Mouse (Mus musculus) neural tube, embryonic 11.5 days (tissue): ENCODE measurements around the gene 0610040J01Rik. TPM values are rescaled to one million over a fixed set of nuclear protein-coding genes. Genes with fewer than 3 reads are reported as not detected.

ENCODE experiments used
- ATAC-seq: fragments of 200-750 bp; cut with Nextera tagmentation; 2 replicates; pipeline ENCODE4 v1.8.0; 2017; ENCODE audit warnings: moderate number of reproducible peaks, mild to moderate bottlenecking, moderate TSS enrichment, moderate library complexity; ENCODE audit not compliant: insufficient read depth, low FRiP score, low TSS enrichment
- DNase-seq: peaks from one replicate; pipeline ENCODE4 v3.0.0-alpha.2; 2015; ENCODE audit warnings: low spot score
- H3K27ac ChIP-seq: fragments of 300-500 bp; sonication (generic); 2 replicates; pipeline ENCODE4 v1.5.1; 2014; ENCODE audit warnings: low read depth, mild to moderate bottlenecking, low read length
- H3K27me3 ChIP-seq: fragments of 300-500 bp; sonication (generic); 2 replicates; pipeline ENCODE4 v1.6.1; 2014; ENCODE audit warnings: mild to moderate bottlenecking, low read length, mixed read lengths; ENCODE audit not compliant: control insufficient read depth, insufficient read depth
- H3K36me3 ChIP-seq: fragments of 300-500 bp; sonication (generic); 2 replicates; pipeline ENCODE4 v1.6.1; 2014; ENCODE audit warnings: mild to moderate bottlenecking, low read length, moderate library complexity, mixed read lengths; ENCODE audit not compliant: control insufficient read depth, insufficient read depth
- H3K4me1 ChIP-seq: fragments of 300-500 bp; sonication (generic); 2 replicates; pipeline ENCODE4 v1.6.1; 2014; ENCODE audit warnings: low read length, mixed read lengths; ENCODE audit not compliant: control insufficient read depth, insufficient read depth
- H3K4me2 ChIP-seq: fragments of 300-500 bp; sonication (generic); 2 replicates; pipeline ENCODE4 v1.6.1; 2014; ENCODE audit warnings: low read depth, mild to moderate bottlenecking, moderate library complexity
- H3K4me3 ChIP-seq: fragments of 300-500 bp; sonication (generic); 2 replicates; pipeline ENCODE4 v1.5.1; 2014; ENCODE audit warnings: low read depth, low read length
- H3K9ac ChIP-seq: fragments of 300-500 bp; sonication (generic); 2 replicates; pipeline ENCODE4 v1.6.1; 2014; ENCODE audit warnings: mild to moderate bottlenecking, low read length
- H3K9me3 ChIP-seq: fragments of 300-500 bp; sonication (generic); 2 replicates; pipeline ENCODE4 v1.6.1; 2016; ENCODE audit warnings: low read length; ENCODE audit not compliant: control insufficient read depth
- WGBS: fragments of 180-500 bp; shearing (Covaris S2); extraction: QIAGEN DNeasy Blood & Tissue Kit; methylation state at CpG from one replicate; pipeline ENCODE4 v1.1.7; 2014; 5-methylcytosine and 5-hydroxymethylcytosine counted together
- polyA plus RNA-seq: library from polyadenylated mRNA; unstranded; fragments of >200 nt; fragmentation: Nextera tagmentation; extraction: Ambion mirVana; gene quantifications from 2 replicates; pipeline ENCODE4 v1.2.1, GENCODE M21; 2014

The 0610040J01Rik gene
- polyA plus RNA-seq, 1 experiment from 2014 or later: 2.1 TPM

- Histone ChIP-seq H3K9me3 (no peaks in the 10 kb centered on the region), H3K4me1 (no peaks in the 10 kb centered on the region), H3K27ac (no peak overlapping the region), H3K27me3 (0 out of 2 replicates have a peak, but pooled peaks cover 5% of the 10 kb centered on the region), H3K36me3 (no peaks in the 10 kb centered on the region), H3K4me3 (no peak overlapping the region), H3K4me2 (no peak overlapping the region), H3K9ac (no peak overlapping the region)
- DNase-seq: no peak
- 90% methylated on average over 7 of the region's 7 CpGs for WGBS
- no peak for ATAC-seq
These were observed 4.5 kb downstream of the 0610040J01Rik start for GRCm38 (mm10) chr5:63816643-63817042.

- no peak for ATAC-seq
- Histone ChIP-seq H3K27ac (no peak overlapping the region), H3K4me1 (no peaks in the 10 kb centered on the region), H3K9me3 (no peaks in the 10 kb centered on the region), H3K4me3 (no peak overlapping the region), H3K36me3 (no peaks in the 10 kb centered on the region), H3K9ac (no peak overlapping the region), H3K4me2 (no peak overlapping the region), H3K27me3 (0 out of 2 replicates have a peak, but pooled peaks cover 5% of the 10 kb centered on the region)
- 90% methylated on average over 5 of the region's 5 CpGs for WGBS
- DNase-seq: no peak
These were observed 5.1 kb downstream of the 0610040J01Rik start for GRCm38 (mm10) chr5:63817270-63817669.

GRCm38 (mm10) chr5:63818975-63819374, 6.8 kb downstream of the 0610040J01Rik start:
- WGBS: 54% methylated on average over 4 of the region's 4 CpGs

GRCm38 (mm10) chr5:63819519-63819918, 7.4 kb downstream of the 0610040J01Rik start:
- Histone ChIP-seq H3K9ac (no peak overlapping the region), H3K27me3 (no peaks in the 10 kb centered on the region), H3K4me3 (no peak overlapping the region), H3K36me3 (no peaks in the 10 kb centered on the region), H3K9me3 (no peaks in the 10 kb centered on the region), H3K4me1 (no peaks in the 10 kb centered on the region), H3K4me2 (no peak overlapping the region), H3K27ac (no peak overlapping the region)
- DNase-seq (no peak), ATAC-seq (no peak)
- whole genome bisulfite sequencing: 77% methylated on average over 6 of the region's 6 CpGs

More at GRCm38 (mm10) chr5:63818975-63819374, 6.8 kb downstream of the 0610040J01Rik start:
- Histone ChIP-seq H3K9me3 (no peaks in the 10 kb centered on the region), H3K9ac (no peak overlapping the region), H3K27ac (no peak overlapping the region), H3K36me3 (no peaks in the 10 kb centered on the region), H3K4me2 (no peak overlapping the region), H3K27me3 (no peaks in the 10 kb centered on the region), H3K4me3 (no peak overlapping the region), H3K4me1 (no peaks in the 10 kb centered on the region)
- ATAC-seq (no peak), DNase-seq (no peak)

- Histone ChIP-seq H3K27ac (no peak overlapping the region), H3K9ac (no peak overlapping the region), H3K36me3 (no peaks in the 10 kb centered on the region), H3K27me3 (no peaks in the 10 kb centered on the region), H3K4me1 (no peaks in the 10 kb centered on the region), H3K4me3 (no peak overlapping the region), H3K4me2 (no peak overlapping the region), H3K9me3 (no peaks in the 10 kb centered on the region)
- WGBS: 92% methylated on average over 5 of the region's 5 CpGs
- DNase-seq (no peak), ATAC-seq (no peak)
These were observed 9.0 kb downstream of the 0610040J01Rik start for GRCm38 (mm10) chr5:63821176-63821575.

- no peaks in the 10 kb centered on the region for H3K27me3 ChIP-seq
- no peaks in the 10 kb centered on the region for H3K36me3 ChIP-seq
- no peaks in the 10 kb centered on the region for H3K4me1 ChIP-seq
- ATAC-seq (no peak), DNase-seq (no peak)
- H3K9me3 ChIP-seq: no peaks in the 10 kb centered on the region
- no peak overlapping the region for H3K27ac ChIP-seq
- 79% methylated on average over 8 of the region's 8 CpGs for WGBS
- H3K4me2 ChIP-seq: no peak overlapping the region
- H3K9ac ChIP-seq: no peak overlapping the region
- no peak overlapping the region for H3K4me3 ChIP-seq
These were observed 9.7 kb downstream of the 0610040J01Rik start for GRCm38 (mm10) chr5:63821860-63822259.

- ATAC-seq: no peak
- WGBS: 76% methylated on average over 10 of the region's 10 CpGs
These were observed 11.5 kb downstream of the 0610040J01Rik start for GRCm38 (mm10) chr5:63823362-63824332.

GRCm38 (mm10) chr5:63824599-63825350, 12.6 kb downstream of the 0610040J01Rik start:
- DNase-seq (no peak), ATAC-seq (no peak)
- no peaks in the 10 kb centered on the region for H3K4me1 ChIP-seq
- H3K9me3 ChIP-seq: no peaks in the 10 kb centered on the region
- H3K27ac ChIP-seq: no peak overlapping the region
- no peak overlapping the region for H3K4me3 ChIP-seq
- H3K9ac ChIP-seq: no peak overlapping the region
- WGBS: 88% methylated on average over 8 of the region's 8 CpGs
- H3K27me3 ChIP-seq: no peaks in the 10 kb centered on the region
- H3K36me3 ChIP-seq: no peaks in the 10 kb centered on the region
- no peak overlapping the region for H3K4me2 ChIP-seq

More at GRCm38 (mm10) chr5:63823362-63824332, 11.5 kb downstream of the 0610040J01Rik start:
- H3K9ac ChIP-seq: no peak overlapping the region
- no peak for DNase-seq
- no peak overlapping the region for H3K27ac ChIP-seq
- H3K4me2 ChIP-seq: no peak overlapping the region
- H3K4me3 ChIP-seq: no peak overlapping the region
- H3K36me3 ChIP-seq: no peaks in the 10 kb centered on the region
- no peaks in the 10 kb centered on the region for H3K9me3 ChIP-seq
- no peaks in the 10 kb centered on the region for H3K4me1 ChIP-seq
- no peaks in the 10 kb centered on the region for H3K27me3 ChIP-seq
